Mouse (Mus musculus): ENCODE measurements around the gene Egln1. TPM values are rescaled to one million over a fixed set of nuclear protein-coding genes. Genes with fewer than 3 reads are reported as not detected.

The Egln1 gene
- polyA plus RNA-seq, 1 experiment from 2014 or later: 17.8 TPM

DNA sequence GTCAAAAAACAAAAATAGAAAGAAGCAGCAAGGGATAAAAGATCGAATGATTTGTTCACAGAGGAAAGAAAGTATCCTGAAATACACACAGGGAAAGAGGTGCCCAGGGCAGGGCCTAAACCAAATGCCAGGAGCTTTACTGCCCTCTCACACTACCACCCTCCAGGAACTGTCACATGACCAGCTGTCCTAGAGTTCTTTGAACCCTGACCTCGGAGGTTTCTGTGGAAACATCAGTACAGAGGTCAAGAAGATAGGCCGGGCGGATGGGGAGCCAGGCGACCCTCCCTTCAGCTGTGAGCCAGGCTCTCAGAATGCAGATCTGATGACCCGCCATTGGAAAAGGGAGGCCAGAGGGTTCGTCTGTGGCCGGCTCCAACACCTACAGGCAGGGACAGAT, 24.1 kb upstream of the Egln1 start:
- WGBS: 71% methylated on average over 8 of the region's 8 CpGs
- Histone ChIP-seq H3K9ac (ENCODE audit: low read length) (no peak overlapping the region), H3K27ac (ENCODE audit: low read length) (no peak overlapping the region), H3K9me3 (replicated peaks; ENCODE audit: control insufficient read depth, low read length) (no peaks in the 10 kb centered on the region; the same call in none of the 2 replicates), H3K4me2 (ENCODE audit: low read depth, low read length) (no peak overlapping the region), H3K4me1 (ENCODE audit: control insufficient read depth, insufficient read depth, low read length) (no peaks in the 10 kb centered on the region), H3K36me3 (ENCODE audit: control insufficient read depth, insufficient read depth) (no peaks in the 10 kb centered on the region), H3K4me3 (ENCODE audit: low read length) (no peak overlapping the region), H3K27me3 (ENCODE audit: control insufficient read depth, insufficient read depth, low read length) (no peaks in the 10 kb centered on the region)
- no peak for ATAC-seq (replicated peaks; ENCODE audit: extremely low read depth, insufficient read depth, low FRiP score)

DNA sequence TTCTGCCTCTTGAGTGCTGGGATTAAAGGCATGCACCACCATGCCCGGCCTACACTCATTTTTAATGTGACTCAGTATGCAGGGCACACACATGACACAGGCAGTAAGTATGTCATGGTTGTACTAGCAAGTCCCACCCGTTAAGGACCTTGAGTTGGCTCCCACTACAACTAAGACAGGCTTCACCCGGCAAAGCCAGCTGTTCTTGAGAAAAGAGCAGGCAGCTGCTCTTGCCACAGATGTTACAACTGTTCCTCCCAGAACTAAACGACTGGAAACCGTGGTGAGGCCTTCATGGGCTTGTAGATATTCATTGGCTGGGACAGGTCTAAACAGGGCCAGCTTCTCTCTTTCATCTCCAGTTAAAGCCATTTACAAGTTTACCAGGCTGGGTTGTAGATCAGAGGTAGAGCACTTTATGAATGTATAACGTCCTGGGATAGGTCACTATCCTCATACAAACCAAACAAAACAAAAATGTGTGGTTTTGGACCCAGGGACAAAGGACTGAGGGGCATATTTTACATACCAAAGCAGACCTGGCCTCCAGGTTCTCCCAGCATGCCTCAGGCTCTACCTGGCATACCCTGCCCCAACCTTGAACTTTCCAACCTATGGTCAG, 21.3 kb upstream of the Egln1 start:
- H3K27ac ChIP-seq (ENCODE audit: low read length): no peak overlapping the region

DNA sequence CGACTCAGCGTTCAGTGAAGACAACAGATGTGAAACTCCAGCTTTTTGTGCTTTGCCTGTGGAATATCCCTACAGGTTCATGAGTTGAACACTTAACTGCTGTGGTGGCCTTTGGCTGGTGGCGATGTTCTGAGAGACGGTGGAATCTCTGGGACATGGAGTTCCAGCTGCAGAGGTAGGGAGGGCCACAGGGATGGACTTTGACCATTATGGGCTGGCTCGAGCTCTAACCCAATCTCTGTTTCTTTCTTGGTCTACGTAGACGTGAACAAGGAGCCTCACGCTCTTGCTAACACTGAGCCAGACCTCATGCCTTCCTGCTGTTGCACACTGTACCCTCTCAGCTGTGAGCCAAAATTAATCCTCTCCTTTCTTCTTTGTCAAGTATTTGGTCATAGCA, 15.8 kb upstream of the Egln1 start:
- Histone ChIP-seq H3K4me3 (ENCODE audit: low read length) (no peak overlapping the region), H3K27ac (ENCODE audit: low read length) (no peak overlapping the region), H3K9me3 (replicated peaks; ENCODE audit: control insufficient read depth, low read length) (no peaks in the 10 kb centered on the region), H3K36me3 (ENCODE audit: control insufficient read depth, insufficient read depth) (no peaks in the 10 kb centered on the region), H3K9ac (ENCODE audit: low read length) (no peak overlapping the region), H3K4me1 (ENCODE audit: control insufficient read depth, insufficient read depth, low read length) (peaks cover 11% of the 10 kb centered on the region), H3K4me2 (ENCODE audit: low read depth, low read length) (no peak overlapping the region), H3K27me3 (ENCODE audit: control insufficient read depth, insufficient read depth, low read length) (no peaks in the 10 kb centered on the region)
- WGBS: 89% methylated on average over 8 of the region's 8 CpGs
- ATAC-seq (replicated peaks; ENCODE audit: extremely low read depth, insufficient read depth, low FRiP score): no peak

More for the DNA sequence above, 21.3 kb upstream of the Egln1 start:
- ATAC-seq (replicated peaks; ENCODE audit: extremely low read depth, insufficient read depth, low FRiP score): peak; percentile 45; the same call in 1 of the 2 replicates
- no peaks in the 10 kb centered on the region for H3K4me1 ChIP-seq (ENCODE audit: control insufficient read depth, insufficient read depth, low read length)
- no peaks in the 10 kb centered on the region for H3K27me3 ChIP-seq (ENCODE audit: control insufficient read depth, insufficient read depth, low read length)
- H3K36me3 ChIP-seq (ENCODE audit: control insufficient read depth, insufficient read depth): no peaks in the 10 kb centered on the region
- H3K9ac ChIP-seq (ENCODE audit: low read length): no peak overlapping the region
- WGBS: 64% methylated on average over 6 of the region's 6 CpGs
- no peak overlapping the region for H3K4me2 ChIP-seq (ENCODE audit: low read depth, low read length)
- H3K4me3 ChIP-seq (ENCODE audit: low read length): no peak overlapping the region
- H3K9me3 ChIP-seq (replicated peaks; ENCODE audit: control insufficient read depth, low read length): no peaks in the 10 kb centered on the region; the same call in none of the 2 replicates

DNA sequence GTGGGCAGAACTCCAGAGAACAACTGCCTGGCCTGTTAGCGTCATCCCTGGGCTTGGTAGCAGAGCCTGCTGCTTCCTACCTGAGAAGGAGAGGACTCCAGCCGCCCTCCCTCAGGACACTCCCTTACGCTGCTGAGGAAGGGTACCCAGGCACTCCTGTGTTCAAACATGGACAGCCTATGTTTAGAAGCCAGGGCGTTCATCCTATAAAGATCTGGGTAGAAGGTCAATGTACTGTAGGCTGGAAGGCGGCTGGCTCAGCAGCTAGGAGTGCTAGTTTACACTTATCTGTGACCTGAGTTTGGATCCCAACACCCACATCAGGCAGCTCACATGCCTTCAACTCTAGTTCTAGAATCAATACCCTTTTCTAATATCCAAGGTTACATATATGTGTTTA, 14.1 kb upstream of the Egln1 start:
- H3K27ac ChIP-seq (ENCODE audit: low read length): no peak overlapping the region
- no peaks in the 10 kb centered on the region for H3K9me3 ChIP-seq (replicated peaks; ENCODE audit: control insufficient read depth, low read length)
- H3K36me3 ChIP-seq (ENCODE audit: control insufficient read depth, insufficient read depth): no peaks in the 10 kb centered on the region
- no peaks in the 10 kb centered on the region for H3K27me3 ChIP-seq (ENCODE audit: control insufficient read depth, insufficient read depth, low read length)
- H3K9ac ChIP-seq (ENCODE audit: low read length): no peak overlapping the region
- no peak overlapping the region for H3K4me3 ChIP-seq (ENCODE audit: low read length)
- no peak overlapping the region for H3K4me2 ChIP-seq (ENCODE audit: low read depth, low read length)
- H3K4me1 ChIP-seq (ENCODE audit: control insufficient read depth, insufficient read depth, low read length): peaks cover 19% of the 10 kb centered on the region
- ATAC-seq (replicated peaks; ENCODE audit: extremely low read depth, insufficient read depth, low FRiP score): no peak
- 75% methylated on average over 5 of the region's 5 CpGs for WGBS

DNA sequence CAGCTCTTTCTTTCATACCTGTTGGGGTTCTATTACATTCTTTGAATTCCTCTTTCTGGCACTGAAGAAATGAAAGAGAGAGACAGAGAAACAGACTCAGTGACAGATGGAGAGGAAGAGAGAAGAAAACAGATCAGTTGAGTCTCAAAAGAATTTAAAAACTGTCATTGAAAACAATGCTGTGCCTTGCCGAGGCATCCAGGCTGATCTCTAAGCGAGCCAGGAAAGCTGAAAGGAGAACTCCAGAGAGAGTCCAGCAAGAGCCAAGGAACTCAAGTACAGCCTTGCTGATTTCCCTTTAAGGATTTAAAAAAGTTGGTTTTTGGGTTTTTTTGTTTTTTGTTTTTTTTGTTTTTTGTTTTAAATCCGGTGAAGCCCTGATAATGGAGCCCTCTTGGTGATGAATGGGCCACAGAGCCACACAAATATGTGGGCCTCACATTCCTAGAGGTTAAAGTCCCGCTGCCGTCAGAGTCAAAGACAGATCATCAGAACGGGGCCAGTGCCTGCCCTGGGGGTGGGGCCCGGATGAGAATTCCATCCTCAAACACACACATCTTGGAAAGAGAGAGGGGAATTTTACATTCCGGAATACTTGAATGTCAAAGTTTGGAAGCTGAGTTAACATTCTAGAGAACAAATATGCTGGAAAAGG, 11.2 kb upstream of the Egln1 start:
- Histone ChIP-seq H3K9me3 (replicated peaks; ENCODE audit: control insufficient read depth, low read length) (no peaks in the 10 kb centered on the region), H3K4me3 (ENCODE audit: low read length) (no peak overlapping the region), H3K27me3 (ENCODE audit: control insufficient read depth, insufficient read depth, low read length) (no peaks in the 10 kb centered on the region), H3K4me1 (ENCODE audit: control insufficient read depth, insufficient read depth, low read length) (peaks cover 22% of the 10 kb centered on the region), H3K36me3 (ENCODE audit: control insufficient read depth, insufficient read depth) (no peaks in the 10 kb centered on the region), H3K9ac (ENCODE audit: low read length) (no peak overlapping the region), H3K4me2 (ENCODE audit: low read depth, low read length) (no peak overlapping the region; the same call in 1 of the 2 replicates), H3K27ac (ENCODE audit: low read length) (peak overlapping the region; percentile 39)
- no peak for ATAC-seq (replicated peaks; ENCODE audit: extremely low read depth, insufficient read depth, low FRiP score)
- 18% methylated on average over 8 of the region's 8 CpGs for WGBS

DNA sequence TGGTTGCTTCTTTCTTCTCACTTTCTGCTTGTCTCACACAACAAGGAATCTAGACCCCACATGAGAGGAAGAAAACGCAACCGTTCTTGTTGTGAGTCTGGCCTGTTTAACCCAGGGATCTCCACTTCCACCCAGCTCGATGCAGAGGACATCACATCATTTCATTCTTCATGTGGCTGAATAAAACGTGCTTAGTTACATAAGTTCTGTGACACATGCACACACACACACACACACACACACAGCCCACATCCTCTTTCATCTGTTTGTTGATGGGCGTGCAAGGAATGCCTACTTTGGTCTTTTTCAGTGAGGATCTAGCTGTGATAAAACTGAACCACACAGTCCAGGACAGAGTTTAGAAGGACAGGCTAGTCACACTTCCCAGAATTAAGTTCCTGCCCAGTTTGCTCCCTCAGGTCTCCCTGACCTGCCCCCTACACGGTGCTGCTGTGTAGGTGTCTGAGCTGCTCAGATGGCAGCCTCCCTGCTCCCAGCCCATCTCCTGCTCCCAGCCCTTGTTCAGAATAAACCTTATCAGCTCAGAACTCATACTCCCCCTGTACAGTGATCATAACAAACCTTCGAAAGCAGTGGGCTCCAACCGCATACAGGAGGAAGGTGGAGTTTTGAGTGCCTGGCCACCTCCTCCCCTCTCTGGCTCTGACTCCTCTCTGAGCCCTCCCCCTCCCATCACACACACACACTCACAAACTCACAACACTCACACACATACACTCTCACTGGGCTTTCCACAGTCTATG, 10.5 kb upstream of the Egln1 start:
- 42% methylated on average over 8 of the region's 8 CpGs for WGBS
- Histone ChIP-seq H3K4me1 (ENCODE audit: control insufficient read depth, insufficient read depth, low read length) (peaks cover 22% of the 10 kb centered on the region), H3K27ac (ENCODE audit: low read length) (no peak overlapping the region), H3K9me3 (replicated peaks; ENCODE audit: control insufficient read depth, low read length) (no peaks in the 10 kb centered on the region), H3K27me3 (ENCODE audit: control insufficient read depth, insufficient read depth, low read length) (no peaks in the 10 kb centered on the region), H3K9ac (ENCODE audit: low read length) (no peak overlapping the region), H3K4me3 (ENCODE audit: low read length) (no peak overlapping the region), H3K4me2 (ENCODE audit: low read depth, low read length) (no peak overlapping the region), H3K36me3 (ENCODE audit: control insufficient read depth, insufficient read depth) (no peaks in the 10 kb centered on the region)
- ATAC-seq (replicated peaks; ENCODE audit: extremely low read depth, insufficient read depth, low FRiP score): 0 out of 2 replicates have a peak, but pooled peaks have one; percentile 12

DNA sequence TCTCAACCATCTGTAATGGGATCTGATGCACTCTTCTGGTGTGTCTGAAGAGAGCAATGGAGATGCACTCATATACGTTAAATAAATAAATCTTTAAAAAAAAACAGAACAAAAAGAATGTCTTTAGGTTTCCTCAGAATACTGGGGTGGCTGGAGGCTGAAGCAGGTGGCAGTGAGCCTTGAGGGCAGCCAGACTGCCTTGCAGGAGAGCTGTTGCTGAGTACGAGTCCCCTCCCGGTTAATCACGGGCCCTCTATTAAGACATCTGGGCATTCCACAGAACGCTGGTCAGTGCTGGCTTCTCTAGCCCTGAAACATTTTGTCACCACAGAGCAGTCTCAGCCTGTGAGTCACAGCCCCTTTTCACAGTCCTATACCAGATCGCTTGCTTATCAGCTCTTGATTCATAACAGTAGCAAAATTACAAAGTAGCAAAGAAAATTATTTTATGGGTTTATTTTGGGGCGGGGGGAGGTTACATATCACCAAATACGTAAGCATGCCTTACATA, 5.5 kb upstream of the Egln1 start:
- H3K9ac ChIP-seq (ENCODE audit: low read length): no peak overlapping the region
- WGBS: 52% methylated on average over 8 of the region's 8 CpGs

DNA sequence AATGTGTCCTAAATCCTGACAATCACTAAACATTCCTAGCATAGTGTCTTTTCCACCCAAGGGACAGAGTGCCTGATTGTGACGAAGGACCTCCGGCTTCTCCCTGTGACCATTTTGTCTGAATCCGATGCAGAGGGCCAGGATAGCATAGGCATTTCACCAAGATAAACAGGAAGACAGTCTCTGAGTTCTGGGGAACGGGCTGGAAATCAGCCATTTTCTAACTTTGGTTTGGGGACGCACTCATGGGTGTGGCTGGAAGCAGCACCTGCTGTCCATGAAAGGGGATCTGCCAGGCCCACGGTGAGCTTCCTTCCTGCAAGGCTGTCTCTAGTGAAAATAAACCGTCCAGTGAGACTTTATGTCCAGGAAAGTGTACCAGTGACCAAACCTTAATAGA, 4.1 kb upstream of the Egln1 start:
- Histone ChIP-seq H3K27ac (ENCODE audit: low read length) (peak overlapping the region; percentile 24; the same call in 1 of the 2 replicates), H3K9ac (ENCODE audit: low read length) (no peak overlapping the region), H3K36me3 (ENCODE audit: control insufficient read depth, insufficient read depth) (no peaks in the 10 kb centered on the region), H3K9me3 (replicated peaks; ENCODE audit: control insufficient read depth, low read length) (no peaks in the 10 kb centered on the region), H3K4me2 (ENCODE audit: low read depth, low read length) (no peak overlapping the region), H3K27me3 (ENCODE audit: control insufficient read depth, insufficient read depth, low read length) (no peaks in the 10 kb centered on the region), H3K4me3 (ENCODE audit: low read length) (no peak overlapping the region), H3K4me1 (ENCODE audit: control insufficient read depth, insufficient read depth, low read length) (peaks cover 19% of the 10 kb centered on the region)
- no peak for ATAC-seq (replicated peaks; ENCODE audit: extremely low read depth, insufficient read depth, low FRiP score)
- 59% methylated on average over 7 of the region's 7 CpGs for WGBS

More for the DNA sequence above, 5.5 kb upstream of the Egln1 start:
- Histone ChIP-seq H3K27me3 (ENCODE audit: control insufficient read depth, insufficient read depth, low read length) (no peaks in the 10 kb centered on the region), H3K36me3 (ENCODE audit: control insufficient read depth, insufficient read depth) (no peaks in the 10 kb centered on the region), H3K4me2 (ENCODE audit: low read depth, low read length) (no peak overlapping the region), H3K9me3 (replicated peaks; ENCODE audit: control insufficient read depth, low read length) (no peaks in the 10 kb centered on the region), H3K4me3 (ENCODE audit: low read length) (no peak overlapping the region), H3K4me1 (ENCODE audit: control insufficient read depth, insufficient read depth, low read length) (peaks cover 24% of the 10 kb centered on the region), H3K27ac (ENCODE audit: low read length) (no peak overlapping the region)
- no peak for ATAC-seq (replicated peaks; ENCODE audit: extremely low read depth, insufficient read depth, low FRiP score)

DNA sequence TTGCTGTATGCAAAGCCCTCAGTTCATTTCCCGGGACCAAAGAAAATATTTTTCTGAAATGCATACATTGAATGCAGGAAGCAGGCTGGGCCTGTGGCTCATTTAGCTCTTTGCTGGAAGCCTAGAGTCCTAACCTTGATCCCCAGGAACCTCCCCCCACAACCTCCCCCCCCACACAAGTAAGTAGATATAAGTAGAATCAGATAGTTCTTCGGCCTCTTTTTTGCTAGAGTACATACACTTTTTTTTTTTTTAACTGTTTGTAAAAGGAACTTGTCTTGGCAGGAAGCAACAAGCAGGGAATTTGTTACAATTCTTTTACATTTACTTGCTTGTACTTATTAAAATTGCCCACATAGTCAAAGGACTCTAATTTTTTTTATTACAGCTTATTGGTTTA, 1.7 kb upstream of the Egln1 start:
- no peaks in the 10 kb centered on the region for H3K27me3 ChIP-seq (ENCODE audit: control insufficient read depth, insufficient read depth, low read length)
- no peaks in the 10 kb centered on the region for H3K9me3 ChIP-seq (replicated peaks; ENCODE audit: control insufficient read depth, low read length)
- peak overlapping the region; percentile 95 for H3K9ac ChIP-seq (ENCODE audit: low read length)
- 56% methylated on average over 2 of the region's 2 CpGs for WGBS
- peaks cover 24% of the 10 kb centered on the region for H3K4me1 ChIP-seq (ENCODE audit: control insufficient read depth, insufficient read depth, low read length)
- H3K36me3 ChIP-seq (ENCODE audit: control insufficient read depth, insufficient read depth): no peaks in the 10 kb centered on the region
- ATAC-seq (replicated peaks; ENCODE audit: extremely low read depth, insufficient read depth, low FRiP score): no peak
- peak overlapping the region; percentile 66 for H3K4me3 ChIP-seq (ENCODE audit: low read length)
- peak overlapping the region; percentile 14; the same call in 1 of the 2 replicates for H3K27ac ChIP-seq (ENCODE audit: low read length)
- peak overlapping the region; percentile 73 for H3K4me2 ChIP-seq (ENCODE audit: low read depth, low read length)

All from heart, embryonic 16.5 days (tissue).